Mouse (Mus musculus) stomach, embryonic 15.5 days (tissue): ENCODE measurements at regions not wholly inside any gene's neighbourhood (a gene's known extent, or its start where the extent isn't known, plus 50 kb on each side); places are given as distances from the start of the nearest gene placed in this dataset.

ENCODE experiments used
- ATAC-seq: fragments of 200-750 bp; cut with Nextera tagmentation; 2 replicates; pipeline ENCODE4 v1.8.0; 2017; ENCODE audit warnings: low read depth, moderate number of reproducible peaks, moderate TSS enrichment; ENCODE audit not compliant: insufficient read depth, low FRiP score
- H3K27ac ChIP-seq: fragments of 300-500 bp; sonication (generic); 2 replicates; pipeline ENCODE4 v1.5.1; 2015; ENCODE audit warnings: mild to moderate bottlenecking, inconsistent platforms
- H3K27me3 ChIP-seq: fragments of 300-500 bp; sonication (generic); replicated peaks from 2 replicates; pipeline ENCODE4 v1.6.1; 2015; ENCODE audit warnings: inconsistent platforms
- H3K36me3 ChIP-seq: fragments of 300-500 bp; sonication (generic); 2 replicates; pipeline ENCODE4 v1.6.1; 2015; ENCODE audit warnings: inconsistent platforms
- H3K4me1 ChIP-seq: fragments of 300-500 bp; sonication (generic); 2 replicates; pipeline ENCODE4 v1.6.1; 2015; ENCODE audit warnings: inconsistent platforms
- H3K4me2 ChIP-seq: fragments of 300-500 bp; sonication (generic); 2 replicates; pipeline ENCODE4 v1.6.1; 2015; ENCODE audit warnings: mild to moderate bottlenecking, inconsistent platforms
- H3K4me3 ChIP-seq: fragments of 300-500 bp; sonication (generic); replicated peaks from 2 replicates; pipeline ENCODE4 v1.5.1; 2015; ENCODE audit warnings: inconsistent platforms
- H3K9ac ChIP-seq: fragments of 300-500 bp; sonication (generic); 2 replicates; pipeline ENCODE4 v1.6.1; 2015; ENCODE audit warnings: inconsistent platforms
- H3K9me3 ChIP-seq: fragments of 300-500 bp; sonication (generic); 2 replicates; pipeline ENCODE4 v1.6.1; 2016; ENCODE audit warnings: inconsistent platforms
- WGBS: fragments of 180-500 bp; shearing (Covaris S2); methylation state at CpG from one replicate; pipeline ENCODE4 v1.1.7; 2015; 5-methylcytosine and 5-hydroxymethylcytosine counted together

DNA sequence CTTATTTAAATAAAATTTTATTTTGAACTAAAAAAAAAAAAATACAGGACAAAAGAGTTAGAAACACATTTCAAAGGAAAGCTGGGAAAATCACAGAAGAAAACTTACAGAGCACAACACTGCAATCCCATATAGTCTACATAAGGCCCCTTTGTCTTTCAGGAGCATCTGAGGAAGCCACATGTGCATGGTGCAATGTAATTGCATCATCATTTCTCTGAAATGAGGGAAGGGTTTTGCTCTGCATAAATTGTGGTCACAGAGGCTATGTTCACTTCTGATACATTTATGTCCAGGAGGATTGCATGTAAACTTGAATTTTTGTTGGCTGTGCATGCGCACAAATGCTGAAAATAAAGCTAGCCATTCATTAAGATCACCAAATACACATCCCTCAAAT is 265.9 kb upstream of the Gm9747 start:
- WGBS: 94% methylated on average over 1 of the region's 1 CpGs
- no peak for ATAC-seq

DNA sequence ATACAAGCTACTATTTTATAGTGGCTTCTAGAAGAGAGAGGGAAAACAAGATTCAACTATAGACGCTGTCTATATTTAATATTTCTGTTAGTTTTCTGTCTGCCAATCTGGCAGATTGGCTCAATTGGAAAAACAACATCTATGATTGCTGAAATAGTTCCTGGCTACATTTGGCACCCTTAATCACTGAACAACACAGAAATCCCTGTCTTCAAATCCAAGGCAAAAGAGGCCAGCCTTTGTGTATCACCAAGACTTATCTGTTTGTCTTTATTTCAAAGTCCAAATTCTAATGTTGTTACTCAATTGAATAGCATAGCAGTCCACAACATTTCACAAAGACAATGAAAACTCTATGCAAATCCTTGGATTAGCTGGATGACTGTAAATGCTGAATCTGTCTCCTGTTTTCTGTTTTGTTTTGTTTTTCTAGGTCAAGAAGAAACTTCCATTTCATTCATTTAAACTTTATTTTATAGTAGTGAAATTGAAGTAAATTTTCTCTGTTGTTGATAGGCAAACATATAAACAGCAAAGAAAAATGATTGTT is 265.1 kb upstream of the Gm9747 start:
- Histone ChIP-seq H3K4me3 (no peak overlapping the region), H3K9me3 (no peaks in the 10 kb centered on the region), H3K9ac (no peak overlapping the region), H3K4me1 (no peaks in the 10 kb centered on the region), H3K27ac (no peak overlapping the region), H3K36me3 (no peaks in the 10 kb centered on the region), H3K27me3 (no peaks in the 10 kb centered on the region), H3K4me2 (no peak overlapping the region)
- ATAC-seq: no peak
- WGBS: 86% methylated on average over 1 of the region's 1 CpGs

More for the DNA sequence above, 265.9 kb upstream of the Gm9747 start:
- H3K9me3 ChIP-seq: no peaks in the 10 kb centered on the region
- H3K4me2 ChIP-seq: no peak overlapping the region
- H3K9ac ChIP-seq: no peak overlapping the region
- H3K4me1 ChIP-seq: no peaks in the 10 kb centered on the region
- H3K36me3 ChIP-seq: no peaks in the 10 kb centered on the region
- H3K27me3 ChIP-seq: no peaks in the 10 kb centered on the region
- H3K4me3 ChIP-seq: no peak overlapping the region
- no peak overlapping the region for H3K27ac ChIP-seq

DNA sequence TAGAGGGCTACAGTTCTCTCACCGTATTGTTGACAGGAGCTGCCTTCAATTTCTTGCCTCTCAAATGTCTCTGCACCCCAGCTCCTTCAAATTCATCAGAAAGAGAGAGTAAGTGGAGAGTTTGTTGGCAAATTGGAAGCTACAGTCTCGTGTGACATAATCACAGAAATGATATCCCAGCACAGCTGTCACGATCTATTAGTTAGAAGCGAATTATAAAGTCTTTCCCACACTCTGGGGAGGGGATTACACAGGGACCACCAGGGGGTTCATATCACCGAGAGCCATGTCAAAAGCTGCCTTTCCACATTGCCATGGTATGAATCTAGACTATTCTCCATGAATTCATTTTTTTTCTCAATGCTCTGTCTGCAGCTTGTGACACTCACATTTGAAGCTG is 260.3 kb upstream of the Gm9747 start:
- no peak for ATAC-seq
- Histone ChIP-seq H3K27ac (no peak overlapping the region), H3K4me3 (no peak overlapping the region), H3K9me3 (no peaks in the 10 kb centered on the region), H3K4me2 (no peak overlapping the region), H3K36me3 (no peaks in the 10 kb centered on the region), H3K9ac (no peak overlapping the region), H3K4me1 (no peaks in the 10 kb centered on the region), H3K27me3 (no peaks in the 10 kb centered on the region)
- 76% methylated on average over 5 of the region's 5 CpGs for WGBS

DNA sequence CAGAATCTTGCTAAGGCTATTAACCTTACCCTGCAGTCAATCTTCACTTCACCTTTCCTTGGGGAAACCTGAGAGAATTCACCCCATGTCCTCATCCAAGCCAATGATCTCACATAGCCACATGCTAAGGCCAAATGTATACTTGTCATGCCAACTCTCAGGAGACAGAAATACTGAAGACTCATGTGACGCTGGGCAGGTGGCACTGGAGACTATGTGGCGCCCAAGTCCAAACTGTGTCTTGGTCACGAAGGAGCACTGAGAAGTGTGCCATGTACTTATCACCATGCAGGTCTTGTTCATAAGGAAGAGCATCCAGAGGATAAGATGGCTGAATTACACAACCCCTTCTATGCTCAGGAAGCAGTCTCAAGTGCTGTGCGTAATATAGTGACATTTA is 259.4 kb upstream of the Gm9747 start:
- no peak for ATAC-seq
- H3K4me2 ChIP-seq: no peak overlapping the region
- H3K4me3 ChIP-seq: no peak overlapping the region
- no peaks in the 10 kb centered on the region for H3K36me3 ChIP-seq
- H3K27ac ChIP-seq: no peak overlapping the region
- H3K9ac ChIP-seq: no peak overlapping the region
- 88% methylated on average over 4 of the region's 4 CpGs for WGBS
- H3K9me3 ChIP-seq: no peaks in the 10 kb centered on the region
- H3K27me3 ChIP-seq: no peaks in the 10 kb centered on the region
- no peaks in the 10 kb centered on the region for H3K4me1 ChIP-seq

DNA sequence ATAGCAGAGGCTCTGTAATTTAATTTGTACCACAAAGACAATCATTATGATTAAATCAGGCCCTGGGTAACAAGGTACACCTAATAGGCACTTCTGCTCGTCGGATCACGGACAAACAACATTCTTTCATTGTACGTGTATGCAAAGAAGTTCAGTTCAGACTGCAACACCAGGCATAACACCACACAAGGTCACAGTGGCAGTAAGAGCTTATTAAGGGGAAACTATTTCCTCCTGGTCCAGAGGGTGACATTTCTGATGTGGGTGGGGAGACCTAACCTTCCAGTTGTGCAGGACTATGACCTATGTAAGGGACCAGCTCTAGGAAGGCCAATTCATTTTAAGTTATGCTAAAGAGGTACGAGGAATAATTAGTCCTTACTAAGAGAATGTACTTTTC is 225.0 kb upstream of the Gm9747 start:
- Histone ChIP-seq H3K4me2 (no peak overlapping the region), H3K4me1 (no peaks in the 10 kb centered on the region), H3K4me3 (no peak overlapping the region), H3K9ac (no peak overlapping the region), H3K9me3 (no peaks in the 10 kb centered on the region), H3K27me3 (no peaks in the 10 kb centered on the region), H3K27ac (no peak overlapping the region), H3K36me3 (no peaks in the 10 kb centered on the region)
- WGBS: 70% methylated on average over 5 of the region's 5 CpGs
- ATAC-seq: no peak

DNA sequence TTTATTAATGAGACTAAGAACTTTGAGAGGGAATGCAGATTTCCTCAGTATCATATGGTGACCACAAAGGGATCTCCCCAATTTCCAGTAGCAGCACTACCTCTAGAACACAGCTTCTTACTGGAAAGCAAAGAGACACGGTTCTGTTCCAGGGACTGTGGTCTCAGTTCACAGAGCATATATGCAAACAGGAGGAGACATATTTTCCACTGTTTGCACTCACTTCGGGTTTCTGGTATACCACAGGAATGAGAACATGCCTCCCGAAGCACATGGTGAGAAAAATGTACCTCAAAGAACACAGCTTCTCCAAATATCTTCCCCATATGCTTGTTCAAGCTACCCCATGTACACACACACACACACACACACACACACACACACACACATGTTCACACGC is 224.1 kb upstream of the Gm9747 start:
- Histone ChIP-seq H3K4me3 (no peak overlapping the region), H3K36me3 (no peaks in the 10 kb centered on the region), H3K4me1 (no peaks in the 10 kb centered on the region), H3K9me3 (no peaks in the 10 kb centered on the region), H3K4me2 (no peak overlapping the region), H3K27ac (no peak overlapping the region), H3K9ac (no peak overlapping the region), H3K27me3 (no peaks in the 10 kb centered on the region)
- ATAC-seq: no peak
- WGBS: 77% methylated on average over 4 of the region's 4 CpGs

DNA sequence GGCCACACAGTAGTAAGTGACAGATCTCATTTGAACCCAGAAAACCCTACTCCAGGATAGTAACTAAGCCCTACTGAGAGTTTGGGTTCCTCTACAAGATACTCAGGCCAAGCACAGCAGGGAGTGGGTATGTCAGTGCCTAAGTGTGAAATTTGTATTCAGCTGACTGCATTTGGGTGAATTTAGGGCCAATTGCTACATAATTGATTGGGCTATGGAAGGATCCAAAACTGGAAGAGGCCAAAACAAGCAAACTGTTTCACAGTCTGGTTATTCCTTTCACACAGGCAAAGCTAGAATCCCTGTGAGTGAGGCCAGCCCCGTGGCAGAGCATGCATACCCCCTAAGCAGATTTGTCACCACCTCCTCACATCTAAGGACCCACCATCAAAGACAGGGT is 221.9 kb upstream of the Gm9747 start:
- Histone ChIP-seq H3K4me1 (no peaks in the 10 kb centered on the region), H3K9ac (no peak overlapping the region), H3K4me3 (no peak overlapping the region), H3K4me2 (no peak overlapping the region), H3K27ac (no peak overlapping the region), H3K9me3 (no peaks in the 10 kb centered on the region), H3K36me3 (no peaks in the 10 kb centered on the region), H3K27me3 (no peaks in the 10 kb centered on the region)
- 60% methylated on average over 1 of the region's 1 CpGs for WGBS
- no peak for ATAC-seq

DNA sequence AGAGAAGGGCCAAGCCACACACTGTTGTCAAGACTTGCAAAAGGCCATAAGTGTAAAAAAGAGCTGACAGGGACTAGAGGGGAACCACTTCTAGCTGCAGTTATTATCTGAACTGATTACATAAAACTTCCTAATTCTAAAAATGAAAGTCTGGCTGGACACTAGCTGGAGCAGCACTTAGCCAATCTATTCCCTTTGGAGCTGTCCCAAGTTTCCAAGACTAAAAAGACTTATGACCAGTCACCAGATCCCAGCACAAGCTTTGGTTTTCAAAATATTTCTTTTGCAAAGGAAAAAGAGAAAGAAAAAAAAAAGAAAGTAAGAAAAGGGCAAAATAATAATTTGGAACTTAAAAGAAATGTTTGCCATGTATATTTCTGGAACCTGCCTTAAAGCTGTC is 217.6 kb upstream of the Gm9747 start:
- Histone ChIP-seq H3K4me3 (no peak overlapping the region), H3K27me3 (no peaks in the 10 kb centered on the region), H3K4me2 (no peak overlapping the region), H3K9me3 (no peaks in the 10 kb centered on the region), H3K4me1 (no peaks in the 10 kb centered on the region), H3K27ac (no peak overlapping the region), H3K36me3 (no peaks in the 10 kb centered on the region), H3K9ac (no peak overlapping the region)
- no peak for ATAC-seq

DNA sequence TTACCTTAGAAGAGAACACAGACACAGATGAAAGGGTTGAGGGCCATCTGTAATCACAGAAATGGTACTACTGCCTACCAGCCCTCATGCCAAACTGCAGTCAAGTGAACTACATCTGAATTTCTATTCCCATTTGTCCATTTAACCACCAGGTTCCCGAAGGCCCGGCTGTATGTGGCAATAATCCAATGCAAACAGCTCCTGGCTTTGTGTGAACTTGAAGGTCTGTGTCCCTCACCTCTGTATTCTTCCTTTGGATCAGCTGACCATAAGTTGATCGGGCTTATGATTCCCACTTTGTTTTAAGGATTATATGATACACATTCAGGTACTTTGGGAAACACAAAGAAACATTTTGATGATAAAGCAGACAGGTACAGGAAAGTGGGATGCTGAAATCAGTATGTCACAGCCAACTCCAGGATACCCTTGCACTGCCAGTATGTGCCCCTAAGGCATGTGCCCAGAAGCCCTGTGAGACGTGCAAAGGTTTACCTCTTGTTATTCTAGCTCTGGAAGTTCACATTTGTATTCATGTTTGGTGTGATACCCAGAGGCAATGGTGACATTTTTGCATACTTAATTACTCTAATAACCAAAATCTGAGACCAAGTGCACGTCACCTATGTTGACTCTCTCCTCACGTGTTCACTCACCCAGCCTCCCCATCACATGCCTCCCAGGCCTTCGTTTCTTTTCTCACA is 214.1 kb upstream of the Gm9747 start:
- H3K4me2 ChIP-seq: no peak overlapping the region
- 77% methylated on average over 7 of the region's 7 CpGs for WGBS

DNA sequence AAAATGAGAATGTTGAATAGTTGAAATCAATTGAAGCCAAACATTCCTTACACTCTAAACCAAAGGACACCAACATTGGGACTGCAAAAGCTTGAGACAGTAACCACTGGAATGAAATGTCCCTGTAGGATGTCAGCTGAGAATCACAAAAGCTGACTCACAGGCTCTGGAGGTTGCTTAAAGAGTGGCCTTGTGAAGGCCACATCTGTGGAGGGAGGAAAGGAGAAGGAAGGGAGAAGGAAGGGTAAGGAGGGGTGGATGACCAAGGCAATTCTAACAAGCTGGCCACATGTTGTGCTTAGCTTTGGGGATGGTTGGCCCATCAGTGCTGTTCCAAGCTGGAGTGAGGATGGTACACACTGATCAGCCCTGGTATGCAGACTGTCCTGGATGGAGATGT is 205.2 kb upstream of the Gm9747 start:
- Histone ChIP-seq H3K4me1 (no peaks in the 10 kb centered on the region), H3K4me3 (no peak overlapping the region), H3K4me2 (no peak overlapping the region), H3K9ac (no peak overlapping the region), H3K27ac (no peak overlapping the region), H3K36me3 (no peaks in the 10 kb centered on the region), H3K9me3 (no peaks in the 10 kb centered on the region), H3K27me3 (no peaks in the 10 kb centered on the region)
- ATAC-seq: no peak

More for the DNA sequence above, 214.1 kb upstream of the Gm9747 start:
- no peak overlapping the region for H3K4me3 ChIP-seq
- no peaks in the 10 kb centered on the region for H3K27me3 ChIP-seq
- H3K4me1 ChIP-seq: no peaks in the 10 kb centered on the region
- no peak overlapping the region for H3K27ac ChIP-seq
- no peak overlapping the region for H3K9ac ChIP-seq
- no peak for ATAC-seq
- no peaks in the 10 kb centered on the region for H3K9me3 ChIP-seq
- no peaks in the 10 kb centered on the region for H3K36me3 ChIP-seq

DNA sequence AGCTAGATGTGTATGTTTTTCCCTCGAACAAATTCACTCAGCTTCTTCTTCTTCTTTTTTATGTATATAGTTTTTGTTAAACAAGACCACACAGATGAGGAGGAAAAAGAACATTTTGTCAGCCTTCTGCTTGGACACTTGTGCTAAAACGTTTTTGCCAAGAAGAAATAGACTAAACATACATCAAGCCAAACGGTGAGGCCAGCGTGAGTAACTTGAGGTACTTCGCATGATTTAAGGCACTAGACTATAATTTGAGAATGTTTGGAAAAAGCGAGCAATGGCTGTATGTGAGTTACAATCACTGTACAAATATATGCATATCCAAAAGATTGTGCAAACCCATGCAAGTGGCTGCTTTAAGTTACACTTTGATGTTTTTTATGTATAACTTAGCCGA is 201.8 kb upstream of the Gm9747 start:
- H3K4me1 ChIP-seq: no peaks in the 10 kb centered on the region
- no peak overlapping the region for H3K4me2 ChIP-seq
- H3K27me3 ChIP-seq: no peaks in the 10 kb centered on the region
- no peaks in the 10 kb centered on the region for H3K36me3 ChIP-seq
- WGBS: 32% methylated on average over 7 of the region's 7 CpGs
- H3K9me3 ChIP-seq: no peaks in the 10 kb centered on the region
- no peak for ATAC-seq
- no peak overlapping the region for H3K4me3 ChIP-seq
- H3K27ac ChIP-seq: no peak overlapping the region
- no peak overlapping the region for H3K9ac ChIP-seq

DNA sequence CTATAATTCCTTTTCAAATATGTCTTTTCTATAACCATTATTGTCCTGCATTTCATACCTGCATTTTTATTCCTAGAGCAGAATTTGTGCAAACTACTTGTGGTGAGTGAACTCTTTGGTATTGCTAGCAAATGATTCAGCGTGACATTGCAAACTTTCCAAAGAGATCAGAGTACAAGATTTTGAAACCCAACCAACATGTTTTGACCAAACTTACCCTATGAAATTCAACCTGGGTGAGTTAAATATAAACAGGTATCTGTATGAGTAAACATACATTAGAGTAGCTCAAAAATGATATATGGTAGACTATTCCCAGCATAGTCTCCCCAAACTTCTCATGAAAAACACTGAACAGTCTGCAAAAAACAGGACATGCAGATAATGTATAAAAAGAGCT is 200.5 kb upstream of the Gm9747 start:
- H3K4me2 ChIP-seq: no peak overlapping the region
- 63% methylated on average over 1 of the region's 1 CpGs for WGBS

DNA sequence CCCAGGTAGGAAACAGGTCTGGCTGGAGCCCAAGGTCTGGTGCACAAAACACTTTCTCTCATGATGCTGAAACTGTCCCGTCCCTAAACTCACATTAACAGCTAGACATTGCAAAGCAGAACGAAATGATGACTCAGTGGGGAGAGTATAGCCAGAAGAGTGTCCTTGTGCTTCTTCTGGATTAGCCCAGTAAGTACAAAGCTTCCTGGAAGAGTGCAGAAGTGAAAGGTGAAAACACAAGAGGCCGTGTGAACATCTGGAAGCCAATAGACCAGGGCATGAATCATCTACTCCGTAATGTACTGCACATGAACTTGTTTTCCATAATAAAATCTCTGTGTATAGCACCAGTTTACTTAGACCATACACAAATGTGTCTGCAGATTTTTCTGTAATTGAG is 194.7 kb upstream of the Gm9747 start:
- Histone ChIP-seq H3K27me3 (no peaks in the 10 kb centered on the region), H3K36me3 (no peaks in the 10 kb centered on the region), H3K9ac (no peak overlapping the region), H3K27ac (no peak overlapping the region), H3K4me2 (no peak overlapping the region), H3K4me3 (no peak overlapping the region), H3K4me1 (no peaks in the 10 kb centered on the region), H3K9me3 (no peaks in the 10 kb centered on the region)
- WGBS: 67% methylated on average over 4 of the region's 4 CpGs
- ATAC-seq: no peak

More for the DNA sequence above, 200.5 kb upstream of the Gm9747 start:
- no peaks in the 10 kb centered on the region for H3K36me3 ChIP-seq
- no peak for ATAC-seq
- H3K9me3 ChIP-seq: no peaks in the 10 kb centered on the region
- no peak overlapping the region for H3K4me3 ChIP-seq
- no peak overlapping the region for H3K27ac ChIP-seq
- no peaks in the 10 kb centered on the region for H3K27me3 ChIP-seq
- H3K9ac ChIP-seq: no peak overlapping the region
- H3K4me1 ChIP-seq: no peaks in the 10 kb centered on the region
